Mouse (Mus musculus) brain, embryonic 14.5 days (tissue): Measurements from ENCODE around the gene Cul3. TPM values are rescaled to one million over a fixed set of nuclear protein-coding genes. Genes with fewer than 3 reads are reported as not detected.
A peak's percentile ranks its signal among the peaks of the same experiment; 100 is the strongest.
"Not testable (repeated sequence)": the region's sequence is repeated elsewhere in the genome, so short reads cannot be mapped to it uniquely, and the experiment has no call there.

Source experiments
- DNase-seq: peaks from one replicate; pipeline ENCODE4 v3.0.0-alpha.2; 2011; ENCODE audit warnings: low read depth
- CTCF ChIP-seq: fragments of 200-500 bp; IDR thresholded peaks from 2 replicates; pipeline ENCODE4 v1.5.1; 2012; ENCODE audit warnings: inconsistent platforms, mild to moderate bottlenecking, moderate library complexity, borderline replicate concordance; ENCODE audit not compliant: insufficient read depth, insufficient read length; ENCODE audit errors: extremely low read depth
- POLR2A ChIP-seq: fragments of 200-500 bp; IDR thresholded peaks from 2 replicates; pipeline ENCODE4 v1.6.1; 2012; ENCODE audit warnings: mild to moderate bottlenecking, inconsistent platforms, borderline replicate concordance; ENCODE audit not compliant: poor library complexity, insufficient read depth, insufficient read length, severe bottlenecking; ENCODE audit errors: extremely low read depth
- polyA plus RNA-seq: library from polyadenylated mRNA; depleted of rRNA; stranded (reverse); fragments of >200 nt; gene quantifications from 2 replicates; pipeline ENCODE4 v1.2.3, GENCODE M21; 2012; rRNA removed

Cul3 gene
- polyA plus RNA-seq = 49.3 and 75.0 TPM in 2 replicates

- peak; percentile 100 for DNase-seq
- TF ChIP-seq POLR2A (peak; percentile 71; the same call in 1 of the 2 replicates), CTCF (no peak)
These were observed at the start of gene Cul3 for GRCm38 (mm10) chr1:80340436-80341376. Gene Cul3, minus strand, starts transcription at chr1:80340480.

DNA sequence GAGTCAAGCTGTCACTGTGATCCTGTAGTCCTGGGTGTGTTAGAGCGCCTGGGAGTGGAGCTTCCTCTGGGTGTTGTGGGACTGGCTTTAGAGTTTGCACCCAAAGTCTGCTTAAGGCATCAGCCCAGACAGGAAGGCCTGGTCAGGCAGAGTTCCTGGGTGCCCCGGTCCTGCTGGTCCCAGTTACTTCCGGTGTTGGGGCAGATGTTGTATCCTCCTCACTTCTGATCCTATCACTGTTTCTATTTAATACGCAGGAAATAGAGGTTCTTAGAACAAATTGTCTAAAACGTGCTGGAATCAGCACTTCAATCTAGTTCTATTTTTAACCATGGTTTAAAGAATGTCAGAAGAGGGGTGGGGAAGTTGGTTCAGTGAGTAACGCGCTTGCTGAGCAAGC is 49.2 kb upstream of the Cul3 start:
- TF ChIP-seq CTCF (no peak), POLR2A (no peak)

DNA sequence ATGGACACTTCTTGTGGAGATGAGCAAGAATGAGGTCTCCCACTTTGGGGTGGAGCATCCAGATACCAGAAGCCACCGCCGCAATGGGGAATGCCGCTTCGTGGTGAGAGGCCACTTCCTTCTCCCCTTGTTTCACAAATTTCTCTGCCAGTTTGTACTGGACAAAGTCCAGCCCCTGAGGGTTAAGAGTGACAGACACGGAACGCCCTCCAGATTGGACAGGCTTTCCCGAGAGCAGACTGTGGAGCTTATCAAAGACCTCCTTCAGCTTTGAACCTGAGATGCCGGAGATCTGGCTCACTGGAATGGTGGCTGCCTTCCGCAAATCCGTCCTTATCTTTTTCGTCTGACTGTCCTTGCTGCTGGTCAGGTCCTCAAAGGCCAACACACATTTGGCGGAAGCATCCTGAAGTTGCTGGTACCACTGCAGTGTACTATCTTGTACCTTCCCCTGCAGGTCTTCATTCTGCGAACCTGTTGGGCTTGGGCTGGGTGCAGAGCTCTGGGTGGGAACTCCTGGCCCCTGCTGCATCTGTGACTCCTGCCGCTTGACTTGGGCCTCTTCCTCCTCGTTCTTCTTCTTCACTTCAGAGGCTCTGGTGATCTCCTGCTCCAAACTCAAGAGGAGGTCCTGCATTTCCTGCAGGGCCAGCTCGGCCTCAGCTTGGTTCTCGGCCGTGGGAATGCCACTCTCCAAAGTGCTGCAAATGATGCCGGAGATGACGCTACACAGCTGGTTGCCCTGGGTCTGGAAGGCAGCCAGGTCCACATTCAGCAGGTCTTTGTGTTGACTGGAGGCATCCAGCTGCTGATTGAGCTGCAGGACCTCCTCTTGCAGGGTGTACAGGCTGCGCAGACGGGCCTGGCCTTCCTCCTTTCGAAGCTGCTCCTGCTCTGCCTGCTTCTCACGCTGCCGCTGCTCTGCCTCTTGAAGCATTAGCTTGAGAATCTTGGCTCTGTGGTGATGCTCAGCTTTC is 43.6 kb upstream of the Cul3 start:
- peak; percentile 11 for DNase-seq
- no peak for TF ChIP-seq POLR2A
- no peak for TF ChIP-seq CTCF

More for the DNA sequence above, 49.2 kb upstream of the Cul3 start:
- no peak for DNase-seq

GRCm38 (mm10) chr1:80382928-80383327 is 42.6 kb upstream of the Cul3 start:
- no peak for TF ChIP-seq CTCF
- TF ChIP-seq POLR2A = no peak
- no peak for DNase-seq

GRCm38 (mm10) chr1:80381302-80381701 is 41.0 kb upstream of the Cul3 start:
- TF ChIP-seq CTCF = no peak
- TF ChIP-seq POLR2A = no peak
- DNase-seq = peak; percentile 26

- TF ChIP-seq POLR2A = no peak
- no peak for TF ChIP-seq CTCF
These were observed 31.7 kb upstream of the Cul3 start for GRCm38 (mm10) chr1:80372010-80372409.

GRCm38 (mm10) chr1:80371189-80371889 is 31.1 kb upstream of the Cul3 start:
- no peak for DNase-seq
- TF ChIP-seq CTCF = no peak
- TF ChIP-seq POLR2A = no peak

More at GRCm38 (mm10) chr1:80372010-80372409, 31.7 kb upstream of the Cul3 start:
- DNase-seq = no peak

DNA sequence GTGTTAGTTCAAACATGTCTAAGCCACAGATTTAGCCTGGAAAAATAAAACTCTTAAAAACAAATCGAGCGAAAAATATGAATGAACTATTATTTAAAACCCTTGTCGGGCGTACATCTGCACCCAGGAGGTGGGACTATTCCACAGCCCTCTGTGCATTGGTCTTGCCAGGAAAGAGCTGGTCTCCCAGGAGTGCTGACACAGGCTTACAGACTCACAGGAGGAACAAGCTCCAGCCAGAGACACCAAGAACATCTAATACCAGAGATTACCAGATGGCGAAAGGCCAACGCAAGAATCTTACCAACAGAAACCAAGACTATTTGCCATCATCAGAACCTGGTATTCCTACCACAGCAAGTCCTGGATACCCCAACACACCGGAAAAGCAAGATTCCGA is 23.2 kb upstream of the Cul3 start:
- DNase-seq = no peak
- TF ChIP-seq POLR2A (no peak), CTCF (no peak)

GRCm38 (mm10) chr1:80362946-80363345 is 22.7 kb upstream of the Cul3 start:
- TF ChIP-seq CTCF (no peak), POLR2A (no peak)
- no peak for DNase-seq

- TF ChIP-seq CTCF = no peak
- no peak for TF ChIP-seq POLR2A
- DNase-seq = no peak
These were observed 22.1 kb upstream of the Cul3 start for GRCm38 (mm10) chr1:80362400-80362799.

- not testable (repeated sequence) for DNase-seq
These were observed 21.5 kb upstream of the Cul3 start for GRCm38 (mm10) chr1:80361771-80362170.
